Mouse (Mus musculus): ENCODE data around the gene Tmem239. TPM values are rescaled to one million over a fixed set of nuclear protein-coding genes. Genes with fewer than 3 reads are reported as not detected.

Tmem239 gene
- polyA plus RNA-seq, 1 experiment = 255 TPM

DNA sequence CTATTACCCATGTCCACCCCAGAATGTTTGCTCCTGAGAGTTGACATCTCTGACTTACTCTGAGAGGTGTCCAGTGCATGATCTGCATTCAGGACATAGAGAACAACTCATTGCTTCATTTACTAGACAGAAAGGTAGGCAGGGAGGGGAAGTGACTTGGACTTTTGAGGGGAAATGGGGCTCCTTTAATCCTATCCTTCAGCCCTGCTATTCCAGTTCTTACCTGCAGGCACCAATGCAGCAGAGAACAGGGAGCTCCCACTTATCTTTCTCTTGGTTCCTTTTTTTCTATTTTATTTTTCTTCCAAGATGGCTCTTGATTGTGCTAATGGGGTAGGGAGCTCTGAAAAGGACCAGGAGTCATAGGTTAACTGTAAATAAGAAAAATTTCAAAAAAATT, 42.2 kb downstream of the Tmem239 start:
- H3K4me3 ChIP-seq (ENCODE audit: control insufficient read depth, low read depth, low read length) = no peak overlapping the region
- H3K4me1 ChIP-seq (ENCODE audit: control insufficient read depth, insufficient read depth, low read length) = peaks cover 9% of the 10 kb centered on the region
- no peaks in the 10 kb centered on the region for H3K27me3 ChIP-seq (ENCODE audit: control insufficient read depth, insufficient read depth, low read length)
- no peak for TF ChIP-seq CTCF (IDR thresholded peaks at IDR 0.05; ENCODE audit: control insufficient read depth, insufficient read depth, insufficient replicate concordance, low read depth, low read length)
- no peak for TF ChIP-seq POLR2A (IDR thresholded peaks at IDR 0.05; ENCODE audit: control insufficient read depth, low read depth, low read length)
- no peaks in the 10 kb centered on the region for H3K36me3 ChIP-seq (ENCODE audit: control insufficient read depth, insufficient read depth, low read length)
- no peak overlapping the region for H3K27ac ChIP-seq (ENCODE audit: control insufficient read depth, insufficient read depth, low read depth, low read length)

DNA sequence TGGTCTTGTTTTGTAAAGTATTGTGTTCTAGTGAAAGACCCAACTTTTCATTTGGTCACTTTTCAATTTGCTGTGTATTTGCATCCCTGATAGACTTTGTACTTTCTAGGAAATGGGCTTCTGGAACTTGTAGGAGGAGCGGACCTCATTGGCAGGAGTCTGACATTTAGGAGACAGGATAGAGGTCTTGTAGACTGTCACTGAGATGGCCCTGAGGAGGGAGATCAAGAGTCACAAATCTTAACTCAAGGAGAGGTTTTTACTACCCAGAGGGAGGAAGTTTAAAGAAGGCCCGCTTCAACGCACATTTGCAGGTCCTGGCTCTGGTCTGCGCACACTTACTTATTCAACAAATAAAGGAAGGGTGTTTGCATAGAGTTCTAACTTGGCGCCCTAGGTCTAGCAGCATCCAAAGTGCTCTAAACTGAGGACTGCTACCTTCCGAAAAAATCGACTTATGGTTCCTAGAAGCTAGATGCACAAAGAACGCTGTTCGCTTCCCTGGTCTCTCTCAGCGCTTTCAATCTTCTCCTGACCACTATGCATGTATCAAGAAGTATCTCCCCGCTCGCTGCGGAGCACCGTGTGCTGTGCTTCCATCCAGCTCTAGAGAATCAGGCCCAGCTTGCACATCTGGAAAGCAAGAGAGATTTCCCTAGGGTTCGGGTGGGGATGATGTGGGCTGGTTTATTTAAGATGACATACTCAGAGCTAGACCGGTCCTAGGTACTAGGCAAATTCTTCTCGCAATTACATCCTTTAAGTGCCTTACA, 42.9 kb downstream of the Tmem239 start:
- Histone ChIP-seq H3K36me3 (ENCODE audit: control insufficient read depth, insufficient read depth, low read length) (no peaks in the 10 kb centered on the region), H3K27me3 (ENCODE audit: control insufficient read depth, insufficient read depth, low read length) (no peaks in the 10 kb centered on the region), H3K27ac (ENCODE audit: control insufficient read depth, insufficient read depth, low read depth, low read length) (no peak overlapping the region; the same call in 1 of the 2 replicates), H3K4me1 (ENCODE audit: control insufficient read depth, insufficient read depth, low read length) (peaks cover 9% of the 10 kb centered on the region), H3K4me3 (ENCODE audit: control insufficient read depth, low read depth, low read length) (peak overlapping the region; percentile 84)
- TF ChIP-seq CTCF (IDR thresholded peaks at IDR 0.05; ENCODE audit: control insufficient read depth, insufficient read depth, insufficient replicate concordance, low read depth, low read length) (no peak), POLR2A (IDR thresholded peaks at IDR 0.05; ENCODE audit: control insufficient read depth, low read depth, low read length) (no peak)

DNA sequence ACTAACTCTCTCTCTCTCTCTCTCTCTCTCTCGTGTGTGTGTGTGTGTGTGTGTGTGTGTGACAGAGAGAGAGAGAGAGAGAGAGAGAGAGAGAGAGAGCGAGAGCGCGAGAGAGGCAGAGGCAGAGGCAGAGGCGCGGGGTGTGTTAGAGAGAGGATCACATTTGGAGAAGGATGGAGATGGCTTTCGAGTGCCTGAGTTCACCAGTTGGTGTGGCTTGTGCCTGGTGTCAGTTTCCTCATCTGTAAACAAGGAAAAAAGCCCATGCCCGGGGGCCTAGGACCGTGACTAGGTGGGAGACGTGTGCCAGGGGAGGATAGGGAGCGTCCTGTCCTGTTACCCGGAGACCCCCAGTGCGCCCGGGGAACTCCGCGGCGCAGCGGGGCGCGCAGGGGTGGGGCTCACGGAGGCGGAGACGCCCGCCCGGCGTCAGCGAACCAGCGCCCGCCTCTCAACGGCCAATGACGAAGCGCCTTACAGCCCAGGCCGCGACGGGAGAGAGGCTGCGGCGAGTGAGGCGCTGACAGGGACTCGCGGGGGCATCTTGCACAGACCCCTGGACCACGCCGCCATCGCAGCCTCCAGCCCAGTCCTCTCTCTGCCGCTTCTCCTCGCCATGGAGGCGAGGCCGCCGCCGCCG, 43.6 kb downstream of the Tmem239 start, which contains the start of gene Ptpra:
Gene Ptpra (plus strand): TSS at position 485 of the 640 bp plus-strand sequence.
- no peak within 1 kb of the TSS; the same call in none of the 2 replicates for H3K27ac ChIP-seq (ENCODE audit: control insufficient read depth, insufficient read depth, low read depth, low read length)
- TF ChIP-seq CTCF (IDR thresholded peaks at IDR 0.05; ENCODE audit: control insufficient read depth, insufficient read depth, insufficient replicate concordance, low read depth, low read length) = no peak
- peak; percentile 57 for TF ChIP-seq POLR2A (IDR thresholded peaks at IDR 0.05; ENCODE audit: control insufficient read depth, low read depth, low read length)
- no peaks in the 10 kb centered on the region for H3K27me3 ChIP-seq (ENCODE audit: control insufficient read depth, insufficient read depth, low read length)
- H3K36me3 ChIP-seq (ENCODE audit: control insufficient read depth, insufficient read depth, low read length) = no peaks in the 10 kb centered on the region
- peaks cover 9% of the 10 kb centered on the region for H3K4me1 ChIP-seq (ENCODE audit: control insufficient read depth, insufficient read depth, low read length)
- H3K4me3 ChIP-seq (ENCODE audit: control insufficient read depth, low read depth, low read length) = peak within 1 kb of the TSS; percentile 84

DNA sequence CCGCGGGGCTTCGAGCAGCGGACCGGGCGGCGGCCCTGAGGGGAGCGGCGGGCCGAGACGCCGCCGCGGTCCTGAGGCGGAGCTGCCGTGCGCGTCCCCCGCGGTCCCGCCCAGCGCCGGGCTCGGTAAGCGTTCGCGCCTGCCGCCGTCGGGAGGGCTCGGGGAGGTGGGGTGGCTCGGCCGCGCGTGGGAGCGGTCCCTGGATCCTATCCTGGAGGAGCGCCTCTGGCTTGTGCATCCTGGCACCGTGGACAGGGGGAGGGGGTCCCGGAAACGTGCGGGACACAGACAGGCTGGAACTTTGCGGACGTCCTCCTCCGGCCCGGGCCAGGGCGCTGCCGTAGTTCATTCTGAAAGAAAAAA, 44.1 kb downstream of the Tmem239 start:
- H3K27me3 ChIP-seq (ENCODE audit: control insufficient read depth, insufficient read depth, low read length) = no peaks in the 10 kb centered on the region
- no peak for TF ChIP-seq CTCF (IDR thresholded peaks at IDR 0.05; ENCODE audit: control insufficient read depth, insufficient read depth, insufficient replicate concordance, low read depth, low read length)
- no peak for TF ChIP-seq POLR2A (IDR thresholded peaks at IDR 0.05; ENCODE audit: control insufficient read depth, low read depth, low read length)
- H3K4me1 ChIP-seq (ENCODE audit: control insufficient read depth, insufficient read depth, low read length) = peaks cover 9% of the 10 kb centered on the region
- no peaks in the 10 kb centered on the region for H3K36me3 ChIP-seq (ENCODE audit: control insufficient read depth, insufficient read depth, low read length)
- no peak overlapping the region; the same call in 1 of the 2 replicates for H3K27ac ChIP-seq (ENCODE audit: control insufficient read depth, insufficient read depth, low read depth, low read length)
- peak overlapping the region; percentile 84 for H3K4me3 ChIP-seq (ENCODE audit: control insufficient read depth, low read depth, low read length)

DNA sequence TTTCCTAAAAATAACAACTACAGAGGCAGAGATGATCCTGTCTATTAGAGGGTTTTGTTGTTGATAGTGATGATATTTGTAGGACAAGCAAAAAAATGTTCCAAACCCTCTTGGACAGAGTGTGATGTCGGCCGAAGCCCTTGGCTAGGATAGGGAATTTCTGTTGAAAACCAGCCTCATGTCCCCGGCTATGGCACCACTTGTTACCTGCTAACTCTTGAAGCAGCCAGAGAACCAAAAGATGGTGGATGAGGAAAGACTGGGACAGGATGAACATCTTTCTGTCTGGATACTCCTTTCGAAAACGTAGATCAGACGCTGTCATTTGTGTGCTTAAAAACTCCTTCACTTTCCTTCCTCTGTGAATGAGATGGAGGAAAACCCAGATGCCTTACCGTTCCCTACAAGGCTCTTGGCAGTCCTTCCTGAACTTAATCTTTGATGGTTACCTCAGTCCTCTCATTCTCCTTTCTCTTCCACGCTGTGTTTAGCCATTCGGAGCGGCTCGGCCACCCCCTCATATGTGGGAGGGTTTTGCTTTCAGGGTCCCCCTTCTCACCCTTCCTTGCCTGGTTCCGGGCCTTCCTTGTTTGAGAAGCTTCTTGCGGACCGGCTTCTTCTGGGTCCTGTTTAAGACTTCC, 44.9 kb downstream of the Tmem239 start:
- no peak overlapping the region for H3K27ac ChIP-seq (ENCODE audit: control insufficient read depth, insufficient read depth, low read depth, low read length)
- peaks cover 9% of the 10 kb centered on the region for H3K4me1 ChIP-seq (ENCODE audit: control insufficient read depth, insufficient read depth, low read length)
- peak overlapping the region; percentile 15; the same call in 1 of the 2 replicates for H3K4me3 ChIP-seq (ENCODE audit: control insufficient read depth, low read depth, low read length)
- H3K27me3 ChIP-seq (ENCODE audit: control insufficient read depth, insufficient read depth, low read length) = no peaks in the 10 kb centered on the region
- no peaks in the 10 kb centered on the region for H3K36me3 ChIP-seq (ENCODE audit: control insufficient read depth, insufficient read depth, low read length)
- TF ChIP-seq CTCF (IDR thresholded peaks at IDR 0.05; ENCODE audit: control insufficient read depth, insufficient read depth, insufficient replicate concordance, low read depth, low read length) = no peak

DNA sequence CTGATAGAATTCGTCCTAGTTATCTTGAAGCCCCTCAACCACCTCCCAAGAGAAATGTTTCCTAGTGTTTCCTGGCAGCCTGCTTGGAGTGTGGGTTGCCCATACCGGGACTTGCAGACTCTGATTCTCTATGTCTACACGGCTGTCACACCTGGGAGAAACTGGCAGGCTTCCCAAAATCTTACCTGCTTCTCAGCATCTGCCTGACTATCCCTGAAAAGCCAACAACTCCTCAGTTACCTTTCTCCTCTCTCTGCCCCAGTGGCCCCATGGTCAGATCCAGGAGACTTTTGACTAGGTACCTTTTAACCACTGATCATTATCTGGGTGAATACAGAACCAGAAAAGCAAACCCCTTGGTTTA, 45.4 kb downstream of the Tmem239 start:
- H3K36me3 ChIP-seq (ENCODE audit: control insufficient read depth, insufficient read depth, low read length) = no peaks in the 10 kb centered on the region
- no peak overlapping the region for H3K27ac ChIP-seq (ENCODE audit: control insufficient read depth, insufficient read depth, low read depth, low read length)
- no peaks in the 10 kb centered on the region for H3K27me3 ChIP-seq (ENCODE audit: control insufficient read depth, insufficient read depth, low read length)
- H3K4me1 ChIP-seq (ENCODE audit: control insufficient read depth, insufficient read depth, low read length) = peaks cover 9% of the 10 kb centered on the region
- H3K4me3 ChIP-seq (ENCODE audit: control insufficient read depth, low read depth, low read length) = no peak overlapping the region
- no peak for TF ChIP-seq CTCF (IDR thresholded peaks at IDR 0.05; ENCODE audit: control insufficient read depth, insufficient read depth, insufficient replicate concordance, low read depth, low read length)
- TF ChIP-seq POLR2A (IDR thresholded peaks at IDR 0.05; ENCODE audit: control insufficient read depth, low read depth, low read length) = no peak

DNA sequence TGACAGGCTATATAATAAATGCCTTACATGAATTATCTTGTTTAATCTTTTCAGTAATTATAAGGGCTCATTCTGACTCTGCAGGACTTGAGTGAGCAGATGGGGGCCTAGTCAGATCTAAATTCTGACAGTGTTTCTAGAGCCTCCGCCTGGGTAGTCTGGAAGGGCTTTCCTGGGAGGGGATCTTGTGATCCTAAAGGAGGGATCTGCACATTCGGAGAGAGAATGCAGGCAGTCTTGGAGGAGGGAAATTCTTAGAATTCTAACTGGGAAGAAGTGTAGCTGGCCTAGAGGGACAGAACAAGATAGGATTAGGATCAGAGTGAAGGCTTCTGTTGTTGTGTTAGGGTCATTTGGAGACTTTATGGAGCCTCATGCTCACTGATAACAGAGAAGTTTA, 46.0 kb downstream of the Tmem239 start:
- H3K4me3 ChIP-seq (ENCODE audit: control insufficient read depth, low read depth, low read length) = no peak overlapping the region
- TF ChIP-seq CTCF (IDR thresholded peaks at IDR 0.05; ENCODE audit: control insufficient read depth, insufficient read depth, insufficient replicate concordance, low read depth, low read length) = no peak
- H3K36me3 ChIP-seq (ENCODE audit: control insufficient read depth, insufficient read depth, low read length) = no peaks in the 10 kb centered on the region
- no peak overlapping the region for H3K27ac ChIP-seq (ENCODE audit: control insufficient read depth, insufficient read depth, low read depth, low read length)
- no peaks in the 10 kb centered on the region for H3K27me3 ChIP-seq (ENCODE audit: control insufficient read depth, insufficient read depth, low read length)
- H3K4me1 ChIP-seq (ENCODE audit: control insufficient read depth, insufficient read depth, low read length) = peaks cover 9% of the 10 kb centered on the region

All from testis, adult 2 months (tissue).